Mouse (Mus musculus): ENCODE data around the gene Tmem236. TPM values are rescaled to one million over a fixed set of nuclear protein-coding genes. Genes with fewer than 3 reads are reported as not detected.
"Not testable (repeated sequence)": the region's sequence is repeated elsewhere in the genome, so short reads cannot be mapped to it uniquely, and the experiment has no call there.

Gene Tmem236
- total RNA-seq, 2 experiments from 2014 or later: 0.10 to 0.18 TPM

- no peak for DNase-seq (ENCODE audit: low spot score in 2 of 2)
- H3K27ac ChIP-seq: no peak overlapping the region
- no peak overlapping the region for H3K4me3 ChIP-seq
- TF ChIP-seq CTCF (conservative IDR thresholded peaks at IDR 0.05): peak; percentile 72
These were observed 14.6 kb upstream of the Tmem236 start for GRCm38 (mm10) chr2:14159756-14160155.

- Histone ChIP-seq H3K4me3 (no peak overlapping the region), H3K27ac (no peak overlapping the region)
- no peak for TF ChIP-seq CTCF (conservative IDR thresholded peaks at IDR 0.05)
- no peak for DNase-seq (ENCODE audit: low spot score in 2 of 2)
These were observed 9.8 kb upstream of the Tmem236 start for GRCm38 (mm10) chr2:14164459-14165030.

GRCm38 (mm10) chr2:14165066-14165465 lies 9.3 kb upstream of the Tmem236 start:
- DNase-seq (ENCODE audit: low spot score in 2 of 2): no peak
- no peak for TF ChIP-seq CTCF (conservative IDR thresholded peaks at IDR 0.05)
- H3K27ac ChIP-seq: no peak overlapping the region
- no peak overlapping the region for H3K4me3 ChIP-seq

- H3K27ac ChIP-seq: no peak overlapping the region
- H3K4me3 ChIP-seq: no peak overlapping the region
- no peak for TF ChIP-seq CTCF (conservative IDR thresholded peaks at IDR 0.05)
- DNase-seq (ENCODE audit: low spot score in 2 of 2): no peak
These were observed 8.5 kb upstream of the Tmem236 start for GRCm38 (mm10) chr2:14165618-14166344.

- no peak overlapping the region for H3K4me3 ChIP-seq
- no peak overlapping the region for H3K27ac ChIP-seq
- no peak for DNase-seq (ENCODE audit: low spot score in 2 of 2)
- TF ChIP-seq CTCF (conservative IDR thresholded peaks at IDR 0.05): no peak
These were observed 6.6 kb upstream of the Tmem236 start for GRCm38 (mm10) chr2:14167721-14168120.

GRCm38 (mm10) chr2:14176460-14177193 lies 2.3 kb downstream of the Tmem236 start:
- no peak for TF ChIP-seq CTCF (conservative IDR thresholded peaks at IDR 0.05)
- no peak for DNase-seq (ENCODE audit: low spot score in 2 of 2)
- no peak overlapping the region for H3K27ac ChIP-seq
- H3K4me3 ChIP-seq: no peak overlapping the region

- DNase-seq (ENCODE audit: low spot score in 2 of 2): no peak
- H3K4me3 ChIP-seq: no peak overlapping the region
- no peak for TF ChIP-seq CTCF (conservative IDR thresholded peaks at IDR 0.05)
- H3K27ac ChIP-seq: no peak overlapping the region
These were observed 10.1 kb downstream of the Tmem236 start for GRCm38 (mm10) chr2:14184375-14184774.

GRCm38 (mm10) chr2:14190684-14191083 lies 16.4 kb downstream of the Tmem236 start:
- no peak overlapping the region for H3K27ac ChIP-seq
- TF ChIP-seq CTCF (conservative IDR thresholded peaks at IDR 0.05): no peak
- H3K4me3 ChIP-seq: no peak overlapping the region
- no peak for DNase-seq (ENCODE audit: low spot score in 2 of 2)

GRCm38 (mm10) chr2:14191601-14192000 lies 17.3 kb downstream of the Tmem236 start:
- TF ChIP-seq CTCF (conservative IDR thresholded peaks at IDR 0.05): no peak
- H3K27ac ChIP-seq: no peak overlapping the region
- H3K4me3 ChIP-seq: no peak overlapping the region
- DNase-seq (ENCODE audit: low spot score in 2 of 2): no peak

GRCm38 (mm10) chr2:14192046-14192445 lies 17.7 kb downstream of the Tmem236 start:
- Histone ChIP-seq H3K4me3 (no peak overlapping the region), H3K27ac (no peak overlapping the region)
- no peak for TF ChIP-seq CTCF (conservative IDR thresholded peaks at IDR 0.05)
- DNase-seq (ENCODE audit: low spot score in 2 of 2): no peak

GRCm38 (mm10) chr2:14198325-14198903 lies 24.1 kb downstream of the Tmem236 start:
- not testable (repeated sequence) for H3K27ac ChIP-seq; DNase-seq (ENCODE audit: low spot score in 2 of 2)

GRCm38 (mm10) chr2:14199621-14200020 lies 25.3 kb downstream of the Tmem236 start:
- no peak for TF ChIP-seq CTCF (conservative IDR thresholded peaks at IDR 0.05)
- no peak overlapping the region for H3K4me3 ChIP-seq
- no peak overlapping the region for H3K27ac ChIP-seq
- DNase-seq (ENCODE audit: low spot score in 2 of 2): no peak

More at GRCm38 (mm10) chr2:14198325-14198903, 24.1 kb downstream of the Tmem236 start:
- not testable (repeated sequence) for H3K4me3 ChIP-seq

GRCm38 (mm10) chr2:14200879-14201445 lies 26.6 kb downstream of the Tmem236 start:
- not testable (repeated sequence) for H3K27ac ChIP-seq; DNase-seq (ENCODE audit: low spot score in 2 of 2)

More at GRCm38 (mm10) chr2:14200879-14201445, 26.6 kb downstream of the Tmem236 start:
- not testable (repeated sequence) for H3K4me3 ChIP-seq

Data from layer of hippocampus, adult 2 months (tissue).